Mouse (Mus musculus) adipocyte (in vitro differentiated cells): Measurements from ENCODE around the gene Mboat2.

ENCODE experiments used
- DNase-seq: peaks from one replicate; pipeline ENCODE4 v3.0.0-alpha.2; 2016; ENCODE audit warnings: low spot score

The Mboat2 gene

GRCm38 (mm10) chr12:24899636-24900035, 69.0 kb downstream of the Mboat2 start:
- DNase-seq, result no peak

- DNase-seq, result no peak
Measured at GRCm38 (mm10) chr12:24902736-24903135, 72.1 kb downstream of the Mboat2 start.

DNA sequence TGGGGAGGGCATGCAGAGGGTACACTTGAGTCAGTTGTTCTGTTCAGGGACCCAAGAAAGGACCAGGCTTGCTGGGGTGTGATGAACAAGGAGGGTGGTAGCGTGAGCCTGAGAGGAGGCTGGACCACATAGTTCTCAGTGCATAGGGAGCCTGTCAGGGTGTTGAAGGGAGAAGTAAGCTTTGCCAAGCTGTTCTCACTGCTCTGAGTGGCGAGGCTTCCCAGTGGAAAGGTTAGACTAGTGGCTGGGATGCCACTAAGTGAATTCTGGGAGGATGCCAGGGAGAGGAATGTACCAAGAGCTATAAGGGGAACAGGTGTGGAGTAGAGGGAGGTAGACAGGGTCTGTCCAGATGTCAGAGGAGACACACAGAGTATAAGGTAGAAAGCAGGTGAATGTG, 77.2 kb downstream of the Mboat2 start:
- DNase-seq, result no peak

DNA sequence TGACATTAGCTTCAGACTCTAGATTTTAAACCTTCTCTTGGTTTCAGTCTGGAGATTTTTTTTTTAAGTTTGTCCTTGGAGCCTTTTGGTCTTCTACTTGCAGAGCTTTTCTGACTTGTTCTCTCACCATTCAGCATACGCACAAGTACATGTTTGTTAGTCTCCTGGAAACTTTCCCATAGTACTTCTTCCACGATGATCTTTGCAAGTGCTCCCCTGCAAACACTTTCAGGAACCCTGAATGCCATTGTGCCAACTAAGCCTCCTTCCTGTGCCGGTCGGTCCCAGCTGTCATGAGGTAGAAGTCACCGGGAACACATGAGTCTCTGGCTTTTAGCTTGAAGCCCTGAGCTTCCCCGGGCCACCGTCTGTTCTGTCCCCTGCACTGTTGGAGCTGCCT, 79.0 kb downstream of the Mboat2 start:
- DNase-seq, result no peak

DNA sequence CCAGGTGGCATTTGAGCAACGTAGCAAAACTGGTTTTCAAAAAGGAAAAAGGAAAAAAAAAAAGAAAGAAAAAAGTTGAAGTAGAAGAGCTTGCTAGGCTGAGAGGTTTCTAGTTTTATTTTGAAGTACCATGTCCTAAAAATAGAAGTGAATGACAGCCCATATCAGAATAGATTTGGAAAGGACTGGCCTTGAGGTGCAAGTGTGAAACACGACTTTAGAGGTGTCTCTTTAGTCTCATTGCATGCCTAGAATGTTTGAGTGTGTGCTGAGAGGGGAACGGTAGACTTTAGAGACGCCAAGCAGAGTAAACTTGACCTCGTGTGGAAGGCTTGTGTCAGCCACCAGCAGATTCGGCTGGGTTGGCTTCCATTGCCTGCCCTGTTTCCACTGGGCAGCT, 81.5 kb downstream of the Mboat2 start:
- DNase-seq, result no peak

DNA sequence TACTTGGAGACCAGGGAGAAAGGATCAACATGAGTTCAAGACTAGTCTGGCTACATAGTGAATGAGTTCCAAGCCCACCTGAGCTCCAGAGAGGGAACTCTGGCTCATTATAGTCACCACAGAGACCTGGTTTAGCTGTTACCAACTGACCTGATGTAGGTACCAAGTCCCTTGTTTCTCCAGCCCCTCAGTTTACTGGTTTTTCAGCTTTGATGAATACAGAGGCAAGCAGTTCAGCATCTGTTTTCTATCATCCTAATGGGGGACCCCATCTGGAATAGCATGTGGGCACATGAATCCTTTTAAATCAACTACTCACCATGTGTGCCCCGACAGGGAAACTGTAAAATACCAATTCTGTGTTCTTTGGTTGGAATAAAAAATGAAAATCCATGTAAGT, 82.2 kb downstream of the Mboat2 start:
- DNase-seq, result no peak

DNA sequence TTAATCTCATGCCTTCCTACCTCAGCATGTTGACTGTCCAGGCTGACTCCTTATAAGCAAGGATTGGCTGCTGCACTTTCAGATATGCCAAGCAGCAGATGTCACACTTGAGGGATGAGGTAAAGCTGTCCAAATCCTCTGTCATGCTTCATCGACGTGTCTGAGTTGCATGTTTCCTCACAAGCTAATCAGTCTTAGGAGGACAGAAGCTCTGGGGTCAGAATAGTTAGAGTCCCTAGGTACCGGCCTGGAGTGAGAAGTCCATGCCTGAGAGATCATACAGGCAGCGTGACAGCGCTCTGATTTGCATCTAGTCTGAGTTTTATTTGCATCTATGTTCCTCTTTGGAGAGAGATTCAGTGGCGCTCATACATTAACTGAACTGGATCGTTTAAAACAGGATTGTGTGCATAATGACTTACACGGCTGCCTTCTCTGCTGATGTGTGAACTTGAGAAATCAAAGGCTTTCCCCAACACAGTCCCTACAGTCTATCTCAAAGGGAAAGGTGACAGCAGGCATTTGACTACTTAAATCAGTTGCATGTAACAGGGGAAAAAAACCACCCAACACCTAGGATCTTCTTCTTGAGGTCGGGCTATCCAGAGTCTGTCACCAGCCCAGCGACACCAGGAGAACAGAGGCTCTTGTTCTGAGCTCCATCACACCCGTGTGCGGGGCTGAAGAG, 88.0 kb downstream of the Mboat2 start:
- DNase-seq, result no peak

GRCm38 (mm10) chr12:24920861-24921260, 90.2 kb downstream of the Mboat2 start:
- DNase-seq, result no peak

- no peak for DNase-seq
Measured at GRCm38 (mm10) chr12:24924003-24924402, 93.3 kb downstream of the Mboat2 start.

DNA sequence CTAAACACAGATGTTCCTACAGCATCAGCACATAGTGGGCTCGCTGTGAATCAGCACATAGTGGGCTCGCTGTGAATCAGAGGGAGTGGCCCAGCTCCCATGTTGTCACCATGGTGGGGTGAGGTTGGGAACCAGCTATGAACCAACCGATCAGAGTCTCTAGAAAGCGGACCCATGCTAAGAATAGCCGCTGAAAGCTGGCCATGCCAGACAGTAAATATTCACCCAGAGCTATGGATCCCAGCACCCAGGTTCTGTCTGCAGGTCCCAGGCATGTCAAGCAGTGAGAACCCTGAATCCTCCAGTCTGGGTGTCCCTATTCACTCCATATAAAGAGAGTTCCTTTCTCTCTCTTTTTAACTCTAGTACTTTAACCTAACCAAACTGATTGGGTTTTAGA, 94.6 kb downstream of the Mboat2 start:
- DNase-seq, result no peak

GRCm38 (mm10) chr12:24925684-24926083, 95.0 kb downstream of the Mboat2 start:
- no peak for DNase-seq

GRCm38 (mm10) chr12:24928051-24928748, 97.5 kb downstream of the Mboat2 start:
- no peak for DNase-seq

GRCm38 (mm10) chr12:24929043-24929442, 98.4 kb downstream of the Mboat2 start:
- DNase-seq, result no peak

DNA sequence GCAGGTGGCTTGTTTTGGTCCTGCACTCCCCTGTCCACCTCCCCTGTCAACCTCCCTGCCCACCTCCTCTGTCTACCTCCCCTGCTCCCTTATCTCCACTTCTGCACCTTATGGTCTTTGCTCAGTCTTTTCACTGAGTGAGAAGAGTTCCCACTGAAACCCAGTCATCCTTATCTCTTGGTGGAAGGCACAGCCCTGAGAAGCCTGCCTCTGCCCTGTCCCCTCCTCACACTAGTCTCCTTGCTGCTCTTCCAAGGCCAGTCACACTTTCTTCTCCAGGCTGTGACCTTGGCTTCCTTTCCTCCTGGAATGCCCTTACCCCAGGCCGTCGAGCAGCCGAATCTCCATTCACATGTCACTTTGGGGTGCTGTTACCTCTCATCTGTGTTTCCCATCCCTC, 100.1 kb downstream of the Mboat2 start:
- DNase-seq, result no peak

- no peak for DNase-seq
Measured at GRCm38 (mm10) chr12:24932120-24932519, 101.4 kb downstream of the Mboat2 start.

GRCm38 (mm10) chr12:24933206-24933775, 102.6 kb downstream of the Mboat2 start:
- no peak for DNase-seq

- DNase-seq, result no peak
Measured at GRCm38 (mm10) chr12:24933996-24934395, 103.3 kb downstream of the Mboat2 start.

- no peak for DNase-seq
Measured at GRCm38 (mm10) chr12:24936281-24936680, 105.6 kb downstream of the Mboat2 start.

- no peak for DNase-seq
Measured at GRCm38 (mm10) chr12:24939372-24939771, 108.7 kb downstream of the Mboat2 start.

- DNase-seq, result no peak
Measured at GRCm38 (mm10) chr12:24942619-24943287, 112.1 kb downstream of the Mboat2 start.

GRCm38 (mm10) chr12:24943427-24943826, 112.7 kb downstream of the Mboat2 start:
- DNase-seq, result no peak

DNA sequence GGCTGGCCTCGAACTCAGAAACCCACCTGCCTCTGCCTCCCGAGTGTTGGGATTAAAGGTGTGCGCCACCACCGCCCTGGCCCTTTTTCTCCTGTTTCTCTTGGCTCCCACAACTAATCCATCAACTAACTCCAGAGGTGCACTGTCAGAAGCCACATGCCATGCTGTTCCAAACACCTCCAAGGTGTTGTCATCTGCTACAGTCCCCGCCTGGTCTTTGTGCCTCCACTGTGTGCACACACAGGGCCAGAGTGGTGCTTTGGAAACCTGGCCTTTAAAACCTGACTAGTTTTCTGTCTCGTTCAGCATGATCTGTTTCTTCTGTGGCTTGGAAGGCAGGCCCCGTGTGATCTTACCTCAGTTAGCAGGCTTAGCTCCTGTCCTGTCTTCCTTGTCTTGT, 113.9 kb downstream of the Mboat2 start:
- DNase-seq, result no peak

GRCm38 (mm10) chr12:24947065-24947464, 116.4 kb downstream of the Mboat2 start:
- no peak for DNase-seq
